Mouse (Mus musculus) hindlimb bud, embryonic 11.5 days (tissue): ENCODE results near the gene Erbb3.

Source experiments
- DNase-seq: peaks from one replicate; pipeline ENCODE4 v3.0.0-alpha.2; 2012; ENCODE audit warnings: low read depth, low spot score; ENCODE audit errors: extremely low spot score

Erbb3 gene

GRCm38 (mm10) chr10:128526366-128527356 is 62.8 kb downstream of the Erbb3 start:
- no peak for DNase-seq

GRCm38 (mm10) chr10:128525671-128526308 is 63.7 kb downstream of the Erbb3 start, which contains the start of gene Esyt1:
TSS of gene Esyt1 (minus strand) at chr10:128525871.
- DNase-seq: peak; percentile 89

GRCm38 (mm10) chr10:128524732-128525662 is 64.5 kb downstream of the Erbb3 start:
- no peak for DNase-seq

- DNase-seq: no peak
Observed at GRCm38 (mm10) chr10:128524111-128524731, 65.2 kb downstream of the Erbb3 start.

- DNase-seq: no peak
Observed at GRCm38 (mm10) chr10:128522351-128522750, 67.1 kb downstream of the Erbb3 start.

GRCm38 (mm10) chr10:128520591-128520990 is 68.9 kb downstream of the Erbb3 start:
- no peak for DNase-seq

GRCm38 (mm10) chr10:128518833-128519232 is 70.6 kb downstream of the Erbb3 start:
- DNase-seq: no peak
